ENCODE assay signal across 12 mouse cellular contexts in genomic region chr1:63107614-63108327, GRCm38 (mm10). TPM values are rescaled to one million over a fixed set of nuclear protein-coding genes. Genes with fewer than 3 reads are reported as not detected.
DNase-seq lines count a peak whose midpoint lies in the region; ATAC-seq and TF ChIP-seq lines count a peak whose summit lies in the region.
"Had no signal": no experiment of that assay in that cellular context is flagged by ENCODE, and none has a peak within 500 bp of the region (broad histone marks: within the 10 kb centered on the region; RNA-seq: fewer than 3 reads in every experiment).

No protein-coding gene starts in this region.

- no peak for TF ChIP-seq CTCF in liver, postnatal 0 days (IDR thresholded peaks at IDR 0.05; ENCODE audit: low read depth)
- no peak for TF ChIP-seq CTCF in testis, adult 2 months (IDR thresholded peaks at IDR 0.05; ENCODE audit: control insufficient read depth, insufficient read depth, insufficient replicate concordance, low read depth, low read length)

- no peak for TF ChIP-seq POLR2A in testis, adult 2 months (IDR thresholded peaks at IDR 0.05; ENCODE audit: control insufficient read depth, low read depth, low read length)

- TF ChIP-seq EP300 in liver, postnatal 0 days (IDR thresholded peaks at IDR 0.05; ENCODE audit: low read depth): no peak

- H3K36me3 ChIP-seq in liver, postnatal 0 days (replicated peaks; ENCODE audit: insufficient read depth, low read length): peaks cover 11% of the 10 kb centered on the region
- H3K36me3 ChIP-seq in liver, embryonic 12.5 days: peaks cover 35% of the 10 kb centered on the region
- peaks cover 23% of the 10 kb centered on the region for H3K36me3 ChIP-seq in heart, embryonic 14.5 days (ENCODE audit: control insufficient read depth, insufficient read depth, low read length)
- peaks cover 1% of the 10 kb centered on the region; the same call in 1 of the 2 replicates for H3K36me3 ChIP-seq in testis, adult 2 months (ENCODE audit: control insufficient read depth, insufficient read depth, low read length)

- ATAC-seq in liver, postnatal 0 days: no peak
- ATAC-seq in liver, embryonic 12.5 days: no peak
- ATAC-seq in heart, embryonic 14.5 days (ENCODE audit: insufficient number of reproducible peaks, insufficient read depth, low FRiP score, low read depth): no peak; the same call in 1 of the 2 replicates
- ATAC-seq in CD4-positive, CD25-positive, alpha-beta regulatory T cell, adult 4 months: no peak

- 59% methylated on average over 6 of the region's 6 CpGs for WGBS in liver, postnatal 0 days (ENCODE audit: insufficient replicate concordance)
- 75% methylated on average over 6 of the region's 6 CpGs for WGBS in liver, embryonic 12.5 days (ENCODE audit: insufficient replicate concordance)
- 26% methylated on average over 6 of the region's 6 CpGs for WGBS in heart, embryonic 14.5 days

- H3K27me3 ChIP-seq in liver, postnatal 0 days (ENCODE audit: insufficient read depth, low read length): no peaks in the 10 kb centered on the region
- H3K27me3 ChIP-seq in liver, embryonic 12.5 days (replicated peaks): no peaks in the 10 kb centered on the region
- H3K27me3 ChIP-seq in heart, embryonic 14.5 days (ENCODE audit: control insufficient read depth, insufficient read depth, low read length): no peaks in the 10 kb centered on the region
- no peaks in the 10 kb centered on the region for H3K27me3 ChIP-seq in testis, adult 2 months (ENCODE audit: control insufficient read depth, insufficient read depth, low read length)

- no peaks in the 10 kb centered on the region for H3K9me3 ChIP-seq in liver, postnatal 0 days (ENCODE audit: low read length)
- no peaks in the 10 kb centered on the region for H3K9me3 ChIP-seq in liver, embryonic 12.5 days (replicated peaks)
- no peaks in the 10 kb centered on the region for H3K9me3 ChIP-seq in heart, embryonic 14.5 days (ENCODE audit: control insufficient read depth, low read length)
- H3K9me3 ChIP-seq: G1E had no signal

- peak; percentile 83 for DNase-seq in heart, adult 11 months
- DNase-seq in heart, postnatal 25 days (ENCODE audit: low spot score): no peak
- no peak for DNase-seq in liver, postnatal 0 days
- DNase-seq in layer of hippocampus, adult 9-11 months: no peak
- DNase-seq: gastrocnemius, postnatal 36 days; thymus, postnatal 14 days had no signal

- no peak overlapping the region for H3K4me2 ChIP-seq in liver, postnatal 0 days (ENCODE audit: low read depth, low read length)
- H3K4me2 ChIP-seq in liver, embryonic 12.5 days: no peak overlapping the region
- peak overlapping the region; percentile 46 for H3K4me2 ChIP-seq in heart, embryonic 14.5 days (ENCODE audit: low read length)

- H3K27ac ChIP-seq in liver, postnatal 0 days (ENCODE audit: low read depth): 0 out of 2 replicates have a peak overlapping the region, but pooled peaks have one; percentile 48
- H3K27ac ChIP-seq in liver, embryonic 12.5 days: no peak overlapping the region
- peak overlapping the region; percentile 17 to 81 for H3K27ac ChIP-seq in heart, embryonic 14.5 days (replicated peaks in 1 of 2; ENCODE audit: control insufficient read depth in 1 of 2, insufficient read depth in 1 of 2, low read depth in 2 of 2, low read length in 2 of 2)
- peak overlapping the region; percentile 85 for H3K27ac ChIP-seq in testis, adult 2 months (ENCODE audit: control insufficient read depth, insufficient read depth, low read depth, low read length)
- H3K27ac ChIP-seq: macrophage had no signal

- intact Hi-C loops in heart, postnatal 25 days (cut with DNase I): no loop called here

- 0 out of 2 replicates have a peak overlapping the region, but pooled peaks have one; percentile 27 for H3K9ac ChIP-seq in liver, postnatal 0 days (replicated peaks)
- H3K9ac ChIP-seq in liver, embryonic 12.5 days: no peak overlapping the region
- peak overlapping the region; percentile 41 for H3K9ac ChIP-seq in heart, embryonic 14.5 days (ENCODE audit: low read length)

- H3K4me1 ChIP-seq in liver, postnatal 0 days (ENCODE audit: insufficient read depth): peaks cover 20% of the 10 kb centered on the region
- peaks cover 44% of the 10 kb centered on the region for H3K4me1 ChIP-seq in liver, embryonic 12.5 days
- peaks cover 15 to 33% of the 10 kb centered on the region in 2 experiments for H3K4me1 ChIP-seq in heart, embryonic 14.5 days (ENCODE audit: control insufficient read depth in 2 of 2, insufficient read depth in 2 of 2, low read length in 2 of 2)
- peaks cover 8% of the 10 kb centered on the region for H3K4me1 ChIP-seq in testis, adult 2 months (ENCODE audit: control insufficient read depth, insufficient read depth, low read length)

- H3K4me3 ChIP-seq in liver, postnatal 0 days (ENCODE audit: low read depth, low read length): no peak overlapping the region
- no peak overlapping the region for H3K4me3 ChIP-seq in liver, embryonic 12.5 days
- no peak overlapping the region for H3K4me3 ChIP-seq in heart, embryonic 14.5 days (ENCODE audit: control insufficient read depth in 1 of 2, insufficient read depth in 1 of 2, low read depth in 1 of 2, low read length in 2 of 2)
- peak overlapping the region; percentile 21 for H3K4me3 ChIP-seq in testis, adult 2 months (ENCODE audit: control insufficient read depth, low read depth, low read length)

RNA-seq across cellular contexts. Expression of gene Ino80d, which starts 6.7 kb away (rescaled TPM):
- 10 to 100 TPM; 18.1 to 21.0 TPM for total RNA-seq in heart, postnatal 25 days (2021)
- polyA plus RNA-seq in liver, postnatal 0 days (2015; fragmentation: Nextera tagmentation; extraction: Ambion mirVana): 2.3 and 2.8 TPM in 2 replicates
- polyA plus RNA-seq in liver, embryonic 12.5 days (2016; fragmentation: Nextera tagmentation; extraction: Ambion mirVana): 7.1 and 7.2 TPM in 2 replicates
- polyA plus RNA-seq in heart, embryonic 14.5 days (2014; fragmentation: Nextera tagmentation; extraction: Ambion mirVana): 10.6 and 12.2 TPM in 2 replicates
- 6.4 and 6.5 TPM in 2 replicates for polyA plus RNA-seq in testis, adult 2 months (2012; rRNA removed)
- polyA plus RNA-seq in CD4-positive, CD25-positive, alpha-beta regulatory T cell, adult 4 months (2017; shearing (Covaris generic)): 10 to 100 TPM; 23.8 to 36.8 TPM
